Comparison of ENCODE assay signal across 8 mouse cellular contexts in genomic region chr4:53630963-53631315, GRCm38 (mm10). TPM values are rescaled to one million over a fixed set of nuclear protein-coding genes. Genes with fewer than 3 reads are reported as not detected.
DNase-seq lines count a peak whose midpoint lies in the region; ATAC-seq and TF ChIP-seq lines count a peak whose summit lies in the region.

No protein-coding gene starts in this region.

- peak overlapping the region; percentile 83 for H3K4me2 ChIP-seq in heart, embryonic 16.5 days (ENCODE audit: low read depth, low read length)
- peak overlapping the region; percentile 59 for H3K4me2 ChIP-seq in forebrain, postnatal 0 days (ENCODE audit: low read depth)
- H3K4me2 ChIP-seq in liver, postnatal 0 days (ENCODE audit: low read depth, low read length) = peak overlapping the region; percentile 86

- POLR2A ChIA-PET in Patski (lab: Charles Lee) = no interaction called here

- H3K9ac ChIP-seq in heart, embryonic 16.5 days (ENCODE audit: low read length) = peak overlapping the region; percentile 86
- peak overlapping the region; percentile 88 for H3K9ac ChIP-seq in forebrain, postnatal 0 days
- no peak overlapping the region for H3K9ac ChIP-seq in liver, postnatal 0 days (replicated peaks)

- no peak for TF ChIP-seq CTCF in Patski (IDR thresholded peaks at IDR 0.05)
- TF ChIP-seq CTCF in forebrain, postnatal 0 days (IDR thresholded peaks at IDR 0.05; ENCODE audit: low read depth) = peak; percentile 40
- no peak for TF ChIP-seq CTCF in liver, postnatal 0 days (IDR thresholded peaks at IDR 0.05; ENCODE audit: low read depth)

- TF ChIP-seq EP300 in liver, postnatal 0 days (IDR thresholded peaks at IDR 0.05; ENCODE audit: low read depth) = no peak

- CTCF ChIA-PET in Patski (lab: Charles Lee) = interaction anchor here (0.9 to 1.4 kb wide), 2 partner anchors 12 to 247 kb away, joined by 3 to 4 read pairs; no protein-coding TSS in a partner anchor

- peak overlapping the region; percentile 87 for H3K4me3 ChIP-seq in heart, embryonic 16.5 days (ENCODE audit: low read length)
- peak overlapping the region; percentile 90 for H3K4me3 ChIP-seq in forebrain, postnatal 0 days (ENCODE audit: low read depth, low read length)
- peak overlapping the region; percentile 72 for H3K4me3 ChIP-seq in liver, postnatal 0 days (ENCODE audit: low read depth, low read length)

- ATAC-seq in heart, embryonic 16.5 days (replicated peaks; ENCODE audit: extremely low read depth, insufficient read depth, low FRiP score) = no peak
- peak; percentile 19 for ATAC-seq in Patski
- peak; percentile 59 for ATAC-seq in forebrain, postnatal 0 days
- ATAC-seq in liver, postnatal 0 days = no peak

- no peak for DNase-seq in heart, adult 9 months (ENCODE audit: low spot score in 2 of 2)
- no peak for DNase-seq in Patski (ENCODE audit: low read depth, low spot score)
- DNase-seq in forebrain, postnatal 0 days = no peak
- no peak for DNase-seq in liver, postnatal 0 days
- no peak for DNase-seq in B cell, adult 2 months
- no peak for DNase-seq in embryo, embryonic 9.5 days (ENCODE audit: extremely low spot score)
- no peak for DNase-seq in spleen, postnatal 36 days (ENCODE audit: low spot score in 2 of 2)

- no peak overlapping the region for H3K27ac ChIP-seq in heart, embryonic 16.5 days (ENCODE audit: low read length)
- peak overlapping the region; percentile 85 for H3K27ac ChIP-seq in forebrain, postnatal 0 days (ENCODE audit: low read depth, low read length)
- H3K27ac ChIP-seq in liver, postnatal 0 days (ENCODE audit: low read depth) = no peak overlapping the region

- in situ Hi-C loops in Patski (cut with MboI; ENCODE audit: low pct_unique_long_range_greater_than_20kb) = no loop called here

- no peaks in the 10 kb centered on the region for H3K27me3 ChIP-seq in heart, embryonic 16.5 days (ENCODE audit: control insufficient read depth, insufficient read depth, low read length)
- no peaks in the 10 kb centered on the region for H3K27me3 ChIP-seq in Patski
- H3K27me3 ChIP-seq in forebrain, postnatal 0 days (ENCODE audit: insufficient read depth, low read length) = no peaks in the 10 kb centered on the region
- H3K27me3 ChIP-seq in liver, postnatal 0 days (ENCODE audit: insufficient read depth, low read length) = peaks cover 10% of the 10 kb centered on the region

- 12% methylated on average over 12 of the region's 12 CpGs for WGBS in heart, embryonic 16.5 days
- WGBS in forebrain, postnatal 0 days = 2% methylated on average over 12 of the region's 12 CpGs
- 13% methylated on average over 12 of the region's 12 CpGs for WGBS in liver, postnatal 0 days (ENCODE audit: insufficient replicate concordance)

- no peaks in the 10 kb centered on the region for H3K9me3 ChIP-seq in heart, embryonic 16.5 days (replicated peaks; ENCODE audit: control insufficient read depth, low read length)
- no peaks in the 10 kb centered on the region for H3K9me3 ChIP-seq in forebrain, postnatal 0 days (ENCODE audit: low read length)
- no peaks in the 10 kb centered on the region for H3K9me3 ChIP-seq in liver, postnatal 0 days (ENCODE audit: low read length)

- H3K36me3 ChIP-seq in heart, embryonic 16.5 days (ENCODE audit: control insufficient read depth, insufficient read depth) = no peaks in the 10 kb centered on the region
- no peaks in the 10 kb centered on the region for H3K36me3 ChIP-seq in forebrain, postnatal 0 days (ENCODE audit: insufficient read depth)
- H3K36me3 ChIP-seq in liver, postnatal 0 days (replicated peaks; ENCODE audit: insufficient read depth, low read length) = no peaks in the 10 kb centered on the region

- H3K4me1 ChIP-seq in heart, embryonic 16.5 days (ENCODE audit: control insufficient read depth, insufficient read depth, low read length) = peaks cover 2% of the 10 kb centered on the region
- peaks cover 32% of the 10 kb centered on the region for H3K4me1 ChIP-seq in forebrain, postnatal 0 days (ENCODE audit: insufficient read depth)
- H3K4me1 ChIP-seq in liver, postnatal 0 days (ENCODE audit: insufficient read depth) = 0 out of 2 replicates have a peak, but pooled peaks cover 3% of the 10 kb centered on the region

RNA-seq across cellular contexts. Expression of gene Fsd1l, which starts 0.3 kb away (rescaled TPM):
- polyA plus RNA-seq in heart, embryonic 16.5 days (2015; fragmentation: Nextera tagmentation; extraction: Ambion mirVana) = 9.4 and 10.0 TPM in 2 replicates
- 2.7 TPM for polyA plus RNA-seq in Patski (2021)
- 45.2 and 48.8 TPM in 2 replicates for total RNA-seq in forebrain, postnatal 0 days (2014; rRNA removed)
- polyA plus RNA-seq in forebrain, postnatal 0 days (2015; fragmentation: Nextera tagmentation; extraction: Ambion mirVana) = 10.3 and 17.9 TPM in 2 replicates
- polyA plus RNA-seq in liver, postnatal 0 days (2015; fragmentation: Nextera tagmentation; extraction: Ambion mirVana) = 0.96 and 0.97 TPM in 2 replicates

Comparison
In these comparisons a context has a peak if more than half of its experiments do, and no peak if none do; other contexts are left out.
1. ATAC-seq: peak in Patski (single experiment) and forebrain, postnatal 0 days (single experiment); none in heart, embryonic 16.5 days (single experiment) and liver, postnatal 0 days (single experiment).
2. Peak in every context shown above with its lines, with median percentiles within 50 percentile points of each other: H3K4me2 ChIP-seq and H3K4me3 ChIP-seq.